Mouse (Mus musculus) lung, postnatal 0 days (tissue): Measurements from ENCODE around the gene Pank1.

ENCODE experiments used
- CTCF ChIP-seq: IDR thresholded peaks from 2 replicates; pipeline ENCODE4 v1.5.1; 2016; ENCODE audit warnings: antibody characterized with exemption, mild to moderate bottlenecking
- EP300 ChIP-seq: IDR thresholded peaks from 2 replicates; pipeline ENCODE4 v1.6.1; 2016; ENCODE audit warnings: antibody characterized with exemption, mild to moderate bottlenecking, control low read depth

DNA sequence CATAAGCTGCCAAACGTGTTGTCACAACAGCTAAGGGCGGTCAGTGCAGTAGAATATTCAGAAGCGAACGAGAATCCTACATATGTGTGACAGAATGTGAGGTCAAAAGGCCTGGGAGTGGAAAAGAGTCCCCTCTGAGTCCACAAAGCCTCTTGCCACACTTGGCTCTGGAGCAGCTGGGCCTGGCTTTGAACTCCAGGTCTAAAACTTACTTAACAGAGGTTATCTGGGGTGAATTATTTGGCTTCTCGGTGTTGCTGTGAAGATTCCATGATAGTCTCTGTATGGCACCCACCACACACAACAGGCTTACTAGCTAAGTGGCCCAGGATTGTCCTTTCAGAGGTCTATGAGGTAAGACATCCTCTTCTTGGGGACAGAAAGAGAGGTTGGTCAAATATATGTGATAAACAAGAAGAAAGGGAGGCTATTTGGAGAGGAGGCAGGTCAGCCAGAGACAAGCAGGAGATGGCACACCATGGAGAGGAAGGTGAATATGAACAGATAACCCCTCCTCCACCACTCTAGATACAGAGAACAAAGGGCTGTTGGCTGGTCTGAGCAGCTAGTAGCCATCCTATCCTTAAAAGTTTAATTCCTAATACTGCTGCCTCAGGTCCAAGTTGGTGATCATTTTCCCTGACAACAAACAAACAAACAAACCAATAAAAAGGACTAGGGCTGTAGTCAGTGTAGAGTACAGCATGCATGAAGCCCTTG lies 51.2 kb downstream of the Pank1 start:
- TF ChIP-seq CTCF (no peak), EP300 (no peak)
